Mouse (Mus musculus): ENCODE data around the gene Acaa1a. TPM values are rescaled to one million over a fixed set of nuclear protein-coding genes. Genes with fewer than 3 reads are reported as not detected.
A peak's percentile ranks its signal among the peaks of the same experiment; 100 is the strongest.

Gene Acaa1a
- polyA plus RNA-seq, 1 experiment from 2014 or later, result 73.4 TPM

DNA sequence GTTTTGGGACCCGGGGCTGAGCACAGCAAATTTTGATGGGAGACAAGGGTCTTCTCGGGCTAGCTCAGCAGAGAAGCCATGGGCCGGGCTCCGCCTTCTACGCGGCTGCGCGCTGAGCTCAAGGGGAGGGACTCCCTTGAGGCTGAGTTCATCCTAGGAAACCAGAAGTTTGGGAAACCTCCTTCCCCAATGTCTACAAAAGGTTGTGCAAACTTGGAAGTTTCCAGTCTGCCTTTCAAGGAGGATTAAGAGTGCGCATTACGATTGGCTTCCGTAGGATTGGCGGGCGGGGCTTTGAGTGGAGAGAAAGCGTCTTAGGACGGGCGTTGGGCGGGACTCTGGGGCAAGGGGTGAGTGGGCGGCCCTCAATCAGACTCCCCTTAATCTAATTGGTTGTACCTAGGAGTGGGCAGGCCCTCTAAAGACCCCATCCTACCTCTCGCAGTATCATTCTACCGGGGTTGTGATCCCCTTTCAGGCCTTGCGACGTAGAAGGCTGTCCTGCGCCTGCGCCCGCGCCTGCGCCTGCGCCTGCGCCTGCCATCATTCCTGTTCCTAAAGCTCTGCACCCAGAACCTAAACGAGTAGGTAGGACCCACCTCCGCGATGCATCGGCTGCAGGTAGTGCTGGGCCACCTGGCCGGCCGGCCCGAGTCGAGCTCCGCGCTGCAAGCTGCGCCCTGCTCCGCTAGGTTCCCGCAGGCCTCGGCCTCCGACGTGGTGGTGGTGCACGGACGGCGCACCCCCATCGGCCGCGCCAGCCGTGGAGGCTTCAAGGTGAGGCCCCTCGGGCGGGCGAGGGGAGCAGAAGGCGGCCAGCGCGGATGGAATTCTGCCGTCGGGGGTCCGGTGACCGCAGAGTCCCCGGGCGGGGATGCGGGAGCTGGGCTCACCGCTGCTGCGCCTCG, 1.7 kb downstream of the Acaa1a start, which contains the start of gene Myd88:
Gene Myd88 (minus strand): TSS at position 503 of the 908 bp plus-strand sequence.
- H3K9ac ChIP-seq, result peak within 1 kb of the TSS; percentile 85
- H3K4me2 ChIP-seq, result peak within 1 kb of the TSS; percentile 64
- H3K9me3 ChIP-seq, result no peaks in the 10 kb centered on the region
- peak; percentile 98 for ATAC-seq (ENCODE audit: low FRiP score)
- H3K36me3 ChIP-seq (replicated peaks), result peaks cover 31% of the 10 kb centered on the region
- under 1% methylated on average over 67 of the region's 68 CpGs for WGBS
- H3K4me3 ChIP-seq (replicated peaks), result peak within 1 kb of the TSS; percentile 82
- H3K27me3 ChIP-seq, result peaks cover 20% of the 10 kb centered on the region; the same call in 1 of the 2 replicates
- H3K4me1 ChIP-seq, result peaks cover 27% of the 10 kb centered on the region
- peak within 1 kb of the TSS; percentile 91 for H3K27ac ChIP-seq

DNA sequence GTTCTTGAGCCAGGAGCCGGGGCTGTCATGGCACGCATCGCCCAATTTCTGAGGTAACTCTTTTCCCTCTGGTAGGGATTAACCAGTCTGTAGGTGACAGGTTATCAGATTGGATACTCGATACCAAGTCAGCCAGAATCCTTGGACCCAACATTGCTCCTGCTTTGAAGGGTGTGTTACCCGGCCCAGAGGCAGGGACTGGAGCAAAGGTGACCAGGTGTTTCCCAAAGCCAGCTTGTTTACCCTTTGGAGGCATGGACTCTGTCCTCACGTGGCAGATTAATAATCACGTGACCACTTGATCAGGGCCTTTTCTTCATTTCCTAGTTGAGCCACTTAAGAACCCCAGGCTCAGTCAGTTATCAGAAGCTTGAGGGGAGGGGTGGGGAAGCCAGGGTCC, 3.3 kb downstream of the Acaa1a start:
- H3K27me3 ChIP-seq, result peaks cover 20% of the 10 kb centered on the region; the same call in 1 of the 2 replicates
- no peak for ATAC-seq (ENCODE audit: low FRiP score)
- H3K9me3 ChIP-seq, result no peaks in the 10 kb centered on the region
- H3K4me3 ChIP-seq (replicated peaks), result no peak overlapping the region
- WGBS, result 88% methylated on average over 7 of the region's 7 CpGs
- peaks cover 27% of the 10 kb centered on the region for H3K4me1 ChIP-seq
- H3K27ac ChIP-seq, result no peak overlapping the region
- H3K9ac ChIP-seq, result 0 out of 2 replicates have a peak overlapping the region, but pooled peaks have one; percentile 85
- no peak overlapping the region for H3K4me2 ChIP-seq
- H3K36me3 ChIP-seq (replicated peaks), result peaks cover 47% of the 10 kb centered on the region

DNA sequence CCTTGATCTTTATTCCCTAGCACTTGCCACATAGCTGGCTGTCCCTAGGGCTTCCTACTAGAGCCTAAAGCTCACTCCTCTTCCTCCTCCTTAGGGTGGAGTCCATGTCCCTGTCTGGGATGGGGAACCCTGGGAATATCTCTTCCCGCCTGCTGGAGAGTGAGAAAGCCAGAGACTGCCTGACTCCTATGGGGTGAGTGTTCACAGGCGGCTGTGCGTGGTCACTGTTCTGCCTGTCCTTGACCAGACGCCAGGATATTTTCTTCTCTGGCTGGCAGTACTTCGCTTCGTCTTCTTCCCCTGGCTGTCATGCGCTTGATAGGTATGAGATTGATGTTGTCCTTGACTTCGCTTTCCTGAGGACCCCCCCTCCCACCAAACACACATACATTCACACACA, 6.9 kb downstream of the Acaa1a start:
- 92% methylated on average over 8 of the region's 8 CpGs for whole genome bisulfite sequencing
- H3K9ac ChIP-seq, result no peak overlapping the region
- H3K4me1 ChIP-seq, result peaks cover 14% of the 10 kb centered on the region
- H3K4me3 ChIP-seq (replicated peaks), result no peak overlapping the region
- no peak for ATAC-seq (ENCODE audit: low FRiP score)
- no peaks in the 10 kb centered on the region for H3K9me3 ChIP-seq
- H3K4me2 ChIP-seq, result no peak overlapping the region
- peaks cover 73% of the 10 kb centered on the region for H3K36me3 ChIP-seq (replicated peaks)
- no peak overlapping the region for H3K27ac ChIP-seq
- H3K27me3 ChIP-seq, result no peaks in the 10 kb centered on the region

DNA sequence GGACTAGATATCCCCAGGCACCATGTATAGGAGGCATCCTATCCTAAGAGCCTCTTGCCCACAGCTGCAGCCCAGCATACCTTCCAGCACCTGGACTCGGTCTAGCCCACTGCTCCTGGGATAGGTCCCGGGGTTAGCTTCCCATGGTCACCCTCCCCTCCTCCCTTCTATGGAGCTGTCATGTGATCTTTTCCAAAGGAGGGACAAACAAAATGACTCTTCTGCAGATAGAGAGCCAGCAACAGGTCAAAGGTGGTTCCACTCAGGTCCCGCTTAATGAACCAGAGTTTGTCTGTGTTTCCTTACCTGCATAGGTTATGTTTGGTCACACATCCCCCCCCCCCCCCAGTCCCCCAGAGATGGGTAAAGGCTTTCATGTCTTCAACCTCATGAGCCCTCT, 11.1 kb downstream of the Acaa1a start:
- no peak overlapping the region for H3K4me2 ChIP-seq
- H3K36me3 ChIP-seq (replicated peaks), result peaks cover 51% of the 10 kb centered on the region
- WGBS, result 98% methylated on average over 3 of the region's 3 CpGs
- no peaks in the 10 kb centered on the region for H3K4me1 ChIP-seq
- no peak overlapping the region for H3K9ac ChIP-seq
- no peak overlapping the region for H3K4me3 ChIP-seq (replicated peaks)
- no peaks in the 10 kb centered on the region for H3K27me3 ChIP-seq
- no peak overlapping the region for H3K27ac ChIP-seq
- no peak for ATAC-seq (ENCODE audit: low FRiP score)
- no peaks in the 10 kb centered on the region for H3K9me3 ChIP-seq

- ATAC-seq (ENCODE audit: low FRiP score), result no peak
- Histone ChIP-seq H3K27ac (no peak overlapping the region), H3K4me1 (no peaks in the 10 kb centered on the region), H3K36me3 (replicated peaks) (peaks cover 45% of the 10 kb centered on the region), H3K9me3 (no peaks in the 10 kb centered on the region), H3K4me2 (no peak overlapping the region), H3K4me3 (replicated peaks) (no peak overlapping the region), H3K9ac (no peak overlapping the region), H3K27me3 (no peaks in the 10 kb centered on the region)
- 87% methylated on average over 10 of the region's 10 CpGs for WGBS
These were observed 11.7 kb downstream of the Acaa1a start for GRCm38 (mm10) chr9:119350947-119351705.

DNA sequence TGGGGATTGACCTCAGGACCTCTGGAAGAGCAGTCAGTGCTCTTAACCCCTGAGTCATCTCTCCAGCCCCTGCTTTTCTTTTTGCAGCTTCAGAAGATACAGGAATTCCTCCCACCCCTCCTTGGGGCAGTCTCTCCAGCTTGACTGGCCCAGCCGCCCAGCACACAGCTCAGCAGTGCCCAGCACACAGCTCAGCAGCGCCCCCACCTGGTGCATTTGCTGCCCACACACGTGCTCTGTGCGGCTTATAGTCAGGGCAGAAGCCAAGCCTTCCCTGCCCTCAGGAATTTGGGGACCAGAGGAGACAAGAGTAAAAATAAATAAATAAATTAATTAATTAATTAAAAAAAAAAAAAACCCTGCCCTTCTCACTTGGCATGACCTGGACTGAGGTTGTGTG, 12.6 kb downstream of the Acaa1a start:
- 25% methylated on average over 4 of the region's 4 CpGs for WGBS
- ATAC-seq (ENCODE audit: low FRiP score), result peak; percentile 72

GRCm38 (mm10) chr9:119353926-119354325, 14.4 kb downstream of the Acaa1a start:
- H3K4me1 ChIP-seq, result peaks cover 7% of the 10 kb centered on the region; the same call in 1 of the 2 replicates
- WGBS, result 88% methylated on average over 6 of the region's 6 CpGs
- H3K4me2 ChIP-seq, result no peak overlapping the region
- no peak for ATAC-seq (ENCODE audit: low FRiP score)
- H3K9me3 ChIP-seq, result no peaks in the 10 kb centered on the region
- H3K27me3 ChIP-seq, result no peaks in the 10 kb centered on the region
- H3K9ac ChIP-seq, result no peak overlapping the region
- no peak overlapping the region for H3K4me3 ChIP-seq (replicated peaks)
- H3K27ac ChIP-seq, result no peak overlapping the region
- peaks cover 20% of the 10 kb centered on the region for H3K36me3 ChIP-seq (replicated peaks)

More for the DNA sequence above, 12.6 kb downstream of the Acaa1a start:
- no peaks in the 10 kb centered on the region for H3K4me1 ChIP-seq
- H3K27me3 ChIP-seq, result no peaks in the 10 kb centered on the region
- H3K4me3 ChIP-seq (replicated peaks), result no peak overlapping the region
- no peaks in the 10 kb centered on the region for H3K9me3 ChIP-seq
- no peak overlapping the region for H3K4me2 ChIP-seq
- H3K27ac ChIP-seq, result no peak overlapping the region
- peaks cover 35% of the 10 kb centered on the region for H3K36me3 ChIP-seq (replicated peaks)
- H3K9ac ChIP-seq, result no peak overlapping the region

DNA sequence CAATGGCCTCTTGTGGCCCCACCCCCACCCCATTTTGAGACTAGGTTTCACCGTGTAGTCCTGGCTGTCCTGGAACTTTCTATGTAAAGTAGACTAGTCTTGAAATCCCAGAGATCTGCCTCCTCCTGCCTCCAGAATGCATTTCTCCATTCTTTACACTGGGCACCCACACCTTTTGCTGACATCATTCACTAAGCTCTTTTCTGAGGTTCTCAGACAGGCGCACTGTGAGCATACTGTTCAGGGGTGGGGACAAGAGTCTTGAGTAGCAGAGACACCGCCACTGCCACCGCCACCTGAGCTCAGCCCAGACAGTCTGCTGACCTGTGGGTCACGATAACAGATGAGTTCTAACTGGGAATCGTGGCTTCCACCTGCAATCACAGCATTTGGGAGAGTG, 16.5 kb downstream of the Acaa1a start:
- no peaks in the 10 kb centered on the region for H3K9me3 ChIP-seq
- peaks cover 7% of the 10 kb centered on the region; the same call in 1 of the 2 replicates for H3K4me1 ChIP-seq
- H3K4me2 ChIP-seq, result no peak overlapping the region
- H3K27me3 ChIP-seq, result no peaks in the 10 kb centered on the region
- H3K27ac ChIP-seq, result no peak overlapping the region
- 78% methylated on average over 6 of the region's 6 CpGs for WGBS
- H3K36me3 ChIP-seq (replicated peaks), result peaks cover 6% of the 10 kb centered on the region
- H3K9ac ChIP-seq, result no peak overlapping the region
- ATAC-seq (ENCODE audit: low FRiP score), result no peak
- no peak overlapping the region for H3K4me3 ChIP-seq (replicated peaks)

GRCm38 (mm10) chr9:119357331-119358057, 18.0 kb downstream of the Acaa1a start, which contains the start of gene Xylb:
Gene Xylb, plus strand, starts transcription at chr9:119357381.
- Histone ChIP-seq H3K36me3 (replicated peaks) (no peaks in the 10 kb centered on the region), H3K27me3 (no peaks in the 10 kb centered on the region), H3K9ac (peak within 1 kb of the TSS; percentile 80), H3K4me3 (replicated peaks) (peak within 1 kb of the TSS; percentile 71), H3K9me3 (no peaks in the 10 kb centered on the region), H3K27ac (no peak within 1 kb of the TSS), H3K4me2 (peak within 1 kb of the TSS; percentile 88), H3K4me1 (peaks cover 7% of the 10 kb centered on the region; the same call in 1 of the 2 replicates)
- ATAC-seq (ENCODE audit: low FRiP score), result peak; percentile 92
- 3% methylated on average over 65 of the region's 65 CpGs for WGBS

DNA sequence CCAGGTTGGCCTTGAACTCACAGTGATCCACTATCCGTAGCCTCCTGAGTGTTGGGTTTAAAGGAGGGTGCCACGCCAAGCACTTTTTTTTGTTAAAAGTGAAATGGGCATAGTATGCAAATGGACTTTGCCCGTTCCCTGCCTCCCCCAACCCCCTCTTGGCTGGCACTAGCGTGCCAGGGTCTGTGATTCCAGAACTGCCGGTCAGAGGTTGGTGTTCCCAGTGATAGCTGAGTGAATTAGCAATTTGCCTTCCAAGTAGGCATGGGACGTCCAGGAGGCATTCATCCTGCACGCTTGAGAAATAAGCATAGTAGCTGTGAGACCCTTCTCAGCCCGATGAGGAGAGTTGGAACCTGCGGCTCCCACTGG, 18.6 kb downstream of the Acaa1a start:
- peaks cover 7% of the 10 kb centered on the region; the same call in 1 of the 2 replicates for H3K4me1 ChIP-seq
- peak overlapping the region; percentile 88 for H3K4me2 ChIP-seq
- H3K27ac ChIP-seq, result no peak overlapping the region
- WGBS, result 40% methylated on average over 9 of the region's 9 CpGs
- H3K36me3 ChIP-seq (replicated peaks), result no peaks in the 10 kb centered on the region
- H3K9ac ChIP-seq, result peak overlapping the region; percentile 80; the same call in 1 of the 2 replicates
- no peaks in the 10 kb centered on the region for H3K9me3 ChIP-seq
- peak overlapping the region; percentile 71 for H3K4me3 ChIP-seq (replicated peaks)
- H3K27me3 ChIP-seq, result no peaks in the 10 kb centered on the region
- no peak for ATAC-seq (ENCODE audit: low FRiP score)

DNA sequence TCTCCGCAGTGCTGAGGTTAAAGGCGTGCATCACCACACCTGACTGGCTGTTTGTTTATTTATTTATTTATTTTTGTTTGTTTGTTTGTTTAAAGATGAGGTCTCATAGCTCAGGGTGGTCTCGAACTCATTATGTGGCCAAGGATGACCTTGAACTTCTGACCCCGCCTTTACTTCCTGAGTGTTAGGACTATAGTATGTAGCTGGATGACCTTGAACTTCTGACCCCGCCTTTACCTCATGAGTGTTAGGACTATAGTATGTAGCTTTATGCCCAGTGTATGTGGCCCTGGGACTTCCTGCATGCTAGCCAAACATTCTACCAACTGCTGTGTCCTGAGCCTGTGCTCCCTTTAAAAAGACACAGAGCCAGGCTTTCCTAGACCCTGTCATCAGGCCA, 21.9 kb downstream of the Acaa1a start:
- H3K9me3 ChIP-seq, result no peaks in the 10 kb centered on the region
- H3K27me3 ChIP-seq, result no peaks in the 10 kb centered on the region
- H3K27ac ChIP-seq, result no peak overlapping the region
- no peak for ATAC-seq (ENCODE audit: low FRiP score)
- no peak overlapping the region for H3K4me2 ChIP-seq
- H3K4me3 ChIP-seq (replicated peaks), result no peak overlapping the region
- no peak overlapping the region for H3K9ac ChIP-seq
- 94% methylated on average over 5 of the region's 5 CpGs for WGBS
- no peaks in the 10 kb centered on the region for H3K36me3 ChIP-seq (replicated peaks)
- H3K4me1 ChIP-seq, result peaks cover 7% of the 10 kb centered on the region; the same call in 1 of the 2 replicates

DNA sequence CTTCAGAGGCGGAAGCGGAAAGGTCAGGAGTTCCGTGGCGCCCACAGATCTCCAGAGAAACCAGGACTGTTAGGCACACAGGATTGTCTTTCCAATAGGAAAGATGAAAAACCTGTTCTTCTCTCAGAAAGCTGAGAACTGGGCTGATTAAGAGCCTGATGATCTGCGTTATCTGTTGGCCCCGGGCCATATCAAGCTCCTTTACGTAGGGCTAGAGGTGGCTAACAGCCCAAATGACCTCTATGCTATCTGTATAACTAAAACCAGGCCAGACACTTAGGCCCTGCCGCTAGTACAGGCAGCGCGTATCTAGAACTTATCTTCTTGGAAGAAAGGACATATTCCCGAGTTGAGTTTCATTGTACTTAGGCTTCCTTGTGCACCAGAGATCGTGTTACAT, 23.8 kb downstream of the Acaa1a start:
- Histone ChIP-seq H3K9ac (no peak overlapping the region), H3K36me3 (replicated peaks) (peaks cover 8% of the 10 kb centered on the region), H3K4me2 (no peak overlapping the region), H3K4me1 (peaks cover 2% of the 10 kb centered on the region; the same call in 1 of the 2 replicates), H3K27ac (no peak overlapping the region), H3K4me3 (replicated peaks) (no peak overlapping the region), H3K9me3 (no peaks in the 10 kb centered on the region), H3K27me3 (no peaks in the 10 kb centered on the region)
- WGBS, result 86% methylated on average over 12 of the region's 12 CpGs
- ATAC-seq (ENCODE audit: low FRiP score), result no peak
